Mouse (Mus musculus) T-helper 17 cell (primary cell): Measurements from ENCODE around the gene Wdr70.

Source experiments
- in situ Hi-C, 2 experiments: fragments of 300-600 bp; cut with MboI, MseI; formaldehyde crosslinking; loops; 1 replicate in 1 of 2; 2 replicates in 1 of 2; pipeline ENCODE4 v1.15.1; 2025; ENCODE audit warnings: high pct_unique_total_duplicates in 2 of 2

The Wdr70 gene

DNA sequence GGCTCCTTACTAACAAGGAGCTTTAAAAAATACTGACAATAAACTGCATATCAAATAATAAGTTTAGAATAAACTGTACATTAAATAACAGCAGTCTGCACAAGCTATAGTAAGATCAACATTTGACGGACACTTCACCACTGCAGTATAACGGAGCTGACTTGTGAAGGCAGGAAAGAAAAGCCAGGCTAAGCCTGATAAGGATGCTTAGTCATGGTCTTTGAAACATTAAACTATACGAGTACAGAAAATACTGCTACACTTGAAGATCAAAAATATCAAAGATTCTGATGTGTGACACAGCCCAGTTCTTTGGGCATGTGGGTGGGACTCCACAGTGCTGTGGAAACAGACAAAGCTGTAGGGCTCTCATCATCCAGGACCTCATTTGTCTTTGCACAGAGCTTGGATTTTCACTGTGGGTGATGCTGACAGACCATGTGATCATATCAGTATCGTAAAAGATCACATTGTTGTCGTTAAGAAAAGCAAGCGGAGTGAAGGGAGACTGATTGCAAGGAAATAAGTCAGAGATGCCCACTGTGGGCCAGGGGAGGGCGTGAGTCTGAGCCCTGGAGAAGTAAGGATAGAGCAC, 163.3 kb downstream of the Wdr70 start:
- in situ Hi-C loops, result no loop called here

DNA sequence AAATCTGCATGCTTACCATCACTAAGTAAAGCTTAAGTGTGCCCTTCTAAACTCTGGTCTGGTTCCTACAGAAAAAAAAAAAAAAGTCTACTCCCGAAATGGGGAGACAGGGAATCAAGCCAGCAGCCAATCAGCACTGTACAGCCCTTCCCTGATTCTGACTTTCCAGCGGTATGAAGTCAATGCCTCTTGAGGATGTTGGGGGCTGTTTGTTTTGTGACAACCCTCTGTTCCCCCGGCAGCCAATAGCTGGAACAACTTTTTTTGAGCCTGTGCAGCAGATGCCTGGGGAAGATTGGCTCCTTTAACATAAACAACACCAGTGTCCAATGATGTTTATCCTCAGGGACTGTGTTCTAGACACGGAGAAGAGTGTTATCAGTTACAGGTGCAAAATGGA, 164.4 kb downstream of the Wdr70 start:
- in situ Hi-C loops, result no loop called here

GRCm38 (mm10) chr15:7934105-7934504, 164.9 kb downstream of the Wdr70 start:
- in situ Hi-C loops, result no loop called here

DNA sequence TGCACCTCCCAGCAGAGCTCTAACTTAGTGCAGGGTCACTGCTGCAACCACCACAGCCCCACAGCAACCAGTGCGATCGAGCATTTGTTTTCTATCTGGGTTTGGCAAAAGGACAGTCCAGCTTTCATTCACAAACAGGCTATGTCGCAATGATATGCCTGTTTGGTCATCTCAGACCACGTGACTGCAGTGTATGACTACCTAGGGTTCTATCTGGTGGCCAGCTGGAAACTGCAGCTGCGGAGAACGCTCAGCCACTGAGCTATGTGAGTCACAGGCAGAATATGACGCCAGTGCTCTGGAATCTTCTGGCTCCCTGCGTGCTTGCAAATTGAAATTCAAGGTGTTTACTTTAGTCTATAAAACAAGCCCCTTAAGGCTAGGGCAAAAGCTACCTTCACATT, 167.4 kb downstream of the Wdr70 start:
- in situ Hi-C loops, result no loop called here

DNA sequence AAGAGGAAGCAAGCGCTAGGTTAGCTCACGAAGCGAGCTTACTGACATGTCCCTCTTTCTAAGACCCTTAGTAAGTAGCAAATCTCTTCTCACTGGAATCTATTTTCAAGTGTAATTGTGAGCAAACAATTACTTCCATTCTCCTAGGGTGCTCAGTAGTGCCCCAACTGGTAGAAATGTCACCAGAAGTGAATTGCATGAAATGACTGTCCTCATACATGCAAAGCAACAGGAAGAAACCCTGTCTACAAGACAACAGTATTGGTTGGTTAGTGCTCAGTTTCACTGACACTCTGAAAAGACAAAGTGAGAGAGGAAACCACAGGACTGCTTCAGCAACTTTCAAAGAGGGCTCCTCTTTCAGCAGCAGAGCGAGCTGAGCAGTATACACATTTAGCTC, 173.6 kb downstream of the Wdr70 start:
- in situ Hi-C loops, result no loop called here

- in situ Hi-C loops, result no loop called here
Observed at GRCm38 (mm10) chr15:7923281-7923680, 175.7 kb downstream of the Wdr70 start.

GRCm38 (mm10) chr15:7922291-7923037, 176.5 kb downstream of the Wdr70 start:
- in situ Hi-C loops, result no loop called here

DNA sequence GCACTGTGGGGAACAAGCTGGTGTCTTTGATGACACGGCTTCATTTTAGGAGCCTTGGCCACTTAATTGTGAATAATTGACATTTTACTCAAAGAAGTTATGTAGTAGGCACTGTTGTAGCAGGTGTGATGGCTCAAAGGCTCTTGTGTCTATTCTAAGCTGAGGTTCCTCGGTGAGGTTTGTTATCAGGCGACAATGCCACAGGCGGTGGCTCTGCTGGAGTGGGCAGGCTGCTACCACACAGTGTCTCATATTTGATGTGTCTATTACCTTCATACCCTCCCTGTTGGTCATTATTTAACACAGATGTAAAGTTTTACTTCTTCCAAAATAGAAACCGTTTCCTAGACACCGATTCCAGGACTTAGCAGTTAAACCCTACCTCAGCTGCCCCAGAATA, 177.9 kb downstream of the Wdr70 start:
- in situ Hi-C loops, result no loop called here

- in situ Hi-C loops, result loop anchor here in 1 of 2 experiments (10.0 kb wide), 1 partner anchor 158 kb away; no protein-coding TSS in a partner anchor
Observed at GRCm38 (mm10) chr15:7906491-7907035, 192.4 kb downstream of the Wdr70 start.

GRCm38 (mm10) chr15:7899286-7899685, 199.7 kb downstream of the Wdr70 start:
- in situ Hi-C loops, result no loop called here

- in situ Hi-C loops, result no loop called here
Observed at GRCm38 (mm10) chr15:7891547-7892282, 207.3 kb downstream of the Wdr70 start.

DNA sequence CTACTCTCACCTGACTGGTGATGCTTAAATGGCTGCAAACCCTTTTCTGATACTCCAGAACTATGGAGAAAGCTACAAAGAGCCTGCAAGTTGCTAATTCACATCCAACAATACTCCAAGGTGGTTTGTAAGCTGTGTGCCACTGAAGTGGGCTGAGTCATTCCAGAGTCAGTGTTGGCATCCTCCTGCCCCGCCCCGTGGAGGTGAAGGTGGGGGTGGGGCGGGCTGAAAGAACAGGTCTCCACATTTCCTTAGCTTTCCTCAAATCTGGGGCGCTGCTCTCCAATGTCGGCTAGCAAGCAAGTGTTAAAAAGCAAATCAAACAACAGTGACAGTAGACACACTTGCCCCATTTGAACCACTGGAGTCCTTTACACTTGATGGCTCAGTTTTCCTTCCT, 208.7 kb downstream of the Wdr70 start:
- in situ Hi-C loops, result no loop called here

- in situ Hi-C loops, result no loop called here
Observed at GRCm38 (mm10) chr15:7889362-7889674, 209.7 kb downstream of the Wdr70 start.

- in situ Hi-C loops, result no loop called here
Observed at GRCm38 (mm10) chr15:7888617-7889361, 210.2 kb downstream of the Wdr70 start.

DNA sequence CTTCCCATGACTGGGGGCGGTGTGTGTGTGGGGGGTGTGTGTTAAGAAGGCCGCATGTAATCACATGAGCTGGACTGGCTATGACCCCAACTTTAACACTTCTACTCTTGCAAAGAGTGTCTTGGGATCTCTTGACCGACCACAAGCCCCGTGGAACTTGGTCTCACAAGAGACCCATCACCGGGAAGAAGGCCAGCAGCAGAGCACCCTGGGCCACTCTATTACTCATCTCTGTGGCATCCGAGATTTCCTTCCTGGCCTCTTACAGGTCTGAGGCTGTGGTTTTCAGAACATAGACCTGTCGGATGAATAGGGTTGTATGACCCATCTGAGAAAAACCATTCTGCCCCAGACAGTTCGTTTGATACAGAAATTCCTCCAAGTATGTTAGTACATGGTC, 212.4 kb downstream of the Wdr70 start:
- in situ Hi-C loops, result no loop called here

GRCm38 (mm10) chr15:7885106-7885505, 213.9 kb downstream of the Wdr70 start:
- in situ Hi-C loops, result no loop called here

DNA sequence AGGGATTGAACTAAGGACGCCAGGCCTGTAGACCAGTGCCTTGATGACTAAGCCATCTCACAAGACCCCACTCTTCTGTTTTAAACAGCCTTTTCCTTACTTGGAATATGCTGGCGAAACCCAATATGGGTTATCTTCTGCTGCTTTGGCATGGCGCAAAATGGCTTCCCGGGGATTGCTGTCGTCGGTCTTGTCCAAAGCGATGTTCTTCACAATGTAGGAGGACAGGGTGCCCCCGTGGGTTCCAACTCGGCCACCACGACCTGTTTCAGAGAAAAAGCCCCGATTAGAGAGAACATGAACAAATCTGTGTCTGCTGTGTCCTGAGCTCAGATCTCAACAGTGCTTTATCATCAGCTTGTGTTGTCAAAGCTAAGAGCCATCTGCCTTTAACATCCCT, 214.8 kb downstream of the Wdr70 start:
- in situ Hi-C loops, result no loop called here

GRCm38 (mm10) chr15:7879956-7880355, 219.1 kb downstream of the Wdr70 start:
- in situ Hi-C loops, result no loop called here

- in situ Hi-C loops, result no loop called here
Observed at GRCm38 (mm10) chr15:7878861-7879260, 220.1 kb downstream of the Wdr70 start.

- in situ Hi-C loops, result no loop called here
Observed at GRCm38 (mm10) chr15:7877560-7878467, 221.2 kb downstream of the Wdr70 start.

DNA sequence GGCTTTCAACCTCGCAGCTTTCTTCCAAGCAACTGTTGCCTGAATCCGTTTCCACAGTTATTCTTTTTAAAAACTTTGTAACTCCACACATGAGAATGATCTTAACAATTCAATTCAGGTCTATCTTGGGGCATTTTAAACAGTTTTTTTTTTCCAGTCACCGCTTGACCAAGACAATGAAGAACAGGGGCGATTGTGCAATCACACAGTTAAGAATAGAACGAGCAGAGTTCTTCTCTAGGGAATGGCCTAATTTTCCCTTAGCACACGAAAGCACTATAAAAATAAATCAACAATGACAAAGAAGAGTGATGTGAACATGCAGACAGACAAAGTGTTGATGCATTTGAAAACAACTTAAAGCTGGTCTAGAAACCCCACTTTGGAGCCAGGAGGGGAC, 223.1 kb downstream of the Wdr70 start:
- in situ Hi-C loops, result no loop called here
